Mouse (Mus musculus) spleen, adult 2 months (tissue): Measurements from ENCODE around the gene Dip2c. TPM values are rescaled to one million over a fixed set of nuclear protein-coding genes. Genes with fewer than 3 reads are reported as not detected.

Experiments
- DNase-seq, 2 experiments: peaks; one replicate each; pipeline versions ENCODE4 v3.0.0 to v3.0.0-alpha.2; 2012 to 2021; ENCODE audit warnings: low spot score in 2 of 2, low read depth in 1 of 2
- H3K27ac ChIP-seq: fragments of 200-500 bp; 2 replicates; pipeline ENCODE4 v1.5.1; 2012; ENCODE audit warnings: low read length, inconsistent platforms; ENCODE audit not compliant: insufficient read depth
- H3K27me3 ChIP-seq: fragments of 200-500 bp; 2 replicates; pipeline ENCODE4 v1.6.1; 2012; ENCODE audit warnings: mild to moderate bottlenecking, moderate library complexity, low read length, inconsistent platforms; ENCODE audit not compliant: control insufficient read depth, insufficient read depth
- H3K36me3 ChIP-seq: fragments of 200-500 bp; 2 replicates; pipeline ENCODE4 v1.6.1; 2012; ENCODE audit warnings: mild to moderate bottlenecking, low read length, inconsistent platforms; ENCODE audit not compliant: control insufficient read depth, insufficient read depth
- H3K4me1 ChIP-seq: fragments of 200-500 bp; 2 replicates; pipeline ENCODE4 v1.6.1; 2011; ENCODE audit warnings: inconsistent platforms; ENCODE audit not compliant: control insufficient read depth, insufficient read depth, insufficient read length
- H3K4me3 ChIP-seq: fragments of 200-500 bp; 2 replicates; pipeline ENCODE4 v1.5.1; 2011; ENCODE audit warnings: mild to moderate bottlenecking, inconsistent platforms; ENCODE audit not compliant: insufficient read depth, insufficient read length; ENCODE audit errors: extremely low read depth
- CTCF ChIP-seq: fragments of 200-500 bp; IDR thresholded peaks from 2 replicates; pipeline ENCODE4 v1.5.1; 2011; ENCODE audit warnings: mild to moderate bottlenecking, inconsistent platforms; ENCODE audit not compliant: insufficient read depth, insufficient read length, insufficient replicate concordance; ENCODE audit errors: extremely low read depth
- POLR2A ChIP-seq: fragments of 200-500 bp; IDR thresholded peaks from 2 replicates; pipeline ENCODE4 v1.6.1; 2011; ENCODE audit warnings: low read depth, low read length, inconsistent platforms
- WGBS: fragments of 180-500 bp; shearing (Covaris S2); methylation state at CpG from one replicate; pipeline ENCODE4 v1.1.7; 2018; 5-methylcytosine and 5-hydroxymethylcytosine counted together
- polyA plus RNA-seq: library from polyadenylated mRNA; depleted of rRNA; stranded (reverse); fragments of >200 nt; gene quantifications from 2 replicates; pipeline ENCODE4 v1.2.3, GENCODE M21; 2012

The Dip2c gene
- polyA plus RNA-seq, 1 experiment = 2.3 TPM

- no peak for DNase-seq
- Histone ChIP-seq H3K36me3 (no peaks in the 10 kb centered on the region), H3K4me3 (no peak overlapping the region), H3K27ac (no peak overlapping the region), H3K4me1 (no peaks in the 10 kb centered on the region), H3K27me3 (no peaks in the 10 kb centered on the region)
- 85% methylated on average over 7 of the region's 7 CpGs for WGBS
- no peak for TF ChIP-seq CTCF
- no peak for TF ChIP-seq POLR2A
Measured at GRCm38 (mm10) chr13:9667954-9668496, 391.7 kb downstream of the Dip2c start.

GRCm38 (mm10) chr13:9669246-9669645, 392.9 kb downstream of the Dip2c start:
- 94% methylated on average over 5 of the region's 5 CpGs for WGBS
- TF ChIP-seq CTCF (no peak), POLR2A (no peak)

GRCm38 (mm10) chr13:9674126-9674525, 397.8 kb downstream of the Dip2c start:
- no peak for DNase-seq
- Histone ChIP-seq H3K27me3 (no peaks in the 10 kb centered on the region), H3K4me1 (no peaks in the 10 kb centered on the region), H3K4me3 (no peak overlapping the region), H3K27ac (no peak overlapping the region), H3K36me3 (no peaks in the 10 kb centered on the region)
- TF ChIP-seq POLR2A (no peak), CTCF (no peak)
- WGBS = 96% methylated on average over 1 of the region's 1 CpGs

More at GRCm38 (mm10) chr13:9669246-9669645, 392.9 kb downstream of the Dip2c start:
- Histone ChIP-seq H3K27ac (no peak overlapping the region), H3K36me3 (no peaks in the 10 kb centered on the region), H3K27me3 (no peaks in the 10 kb centered on the region), H3K4me3 (no peak overlapping the region), H3K4me1 (no peaks in the 10 kb centered on the region)
- DNase-seq = no peak

- Histone ChIP-seq H3K27me3 (no peaks in the 10 kb centered on the region), H3K4me3 (no peak overlapping the region), H3K27ac (no peak overlapping the region), H3K4me1 (no peaks in the 10 kb centered on the region), H3K36me3 (peaks cover 16% of the 10 kb centered on the region)
- no peak for DNase-seq
- TF ChIP-seq CTCF (no peak), POLR2A (no peak)
- 97% methylated on average over 3 of the region's 3 CpGs for WGBS
Measured at GRCm38 (mm10) chr13:9681492-9681891, 405.2 kb downstream of the Dip2c start.

GRCm38 (mm10) chr13:9683280-9683679, 407.0 kb downstream of the Dip2c start:
- no peaks in the 10 kb centered on the region for H3K4me1 ChIP-seq
- no peak overlapping the region for H3K4me3 ChIP-seq
- no peak overlapping the region for H3K27ac ChIP-seq
- 91% methylated on average over 4 of the region's 4 CpGs for WGBS
- no peak for DNase-seq
- no peaks in the 10 kb centered on the region for H3K27me3 ChIP-seq
- H3K36me3 ChIP-seq = peaks cover 30% of the 10 kb centered on the region
- TF ChIP-seq CTCF = no peak
- TF ChIP-seq POLR2A = no peak

- no peak overlapping the region for H3K27ac ChIP-seq
- H3K27me3 ChIP-seq = no peaks in the 10 kb centered on the region
- peaks cover 40% of the 10 kb centered on the region for H3K36me3 ChIP-seq
- DNase-seq = no peak
- 95% methylated on average over 11 of the region's 11 CpGs for WGBS
- no peak overlapping the region for H3K4me3 ChIP-seq
- no peak for TF ChIP-seq POLR2A
- no peak for TF ChIP-seq CTCF
- no peaks in the 10 kb centered on the region for H3K4me1 ChIP-seq
Measured at GRCm38 (mm10) chr13:9684153-9684923, 408.0 kb downstream of the Dip2c start.

GRCm38 (mm10) chr13:9686261-9686660, 409.9 kb downstream of the Dip2c start:
- no peak for DNase-seq
- WGBS = 94% methylated on average over 7 of the region's 7 CpGs
- H3K36me3 ChIP-seq = peaks cover 53% of the 10 kb centered on the region
- H3K27me3 ChIP-seq = no peaks in the 10 kb centered on the region
- H3K4me1 ChIP-seq = no peaks in the 10 kb centered on the region
- no peak for TF ChIP-seq CTCF
- TF ChIP-seq POLR2A = no peak
- H3K27ac ChIP-seq = no peak overlapping the region
- no peak overlapping the region for H3K4me3 ChIP-seq

- TF ChIP-seq CTCF (no peak), POLR2A (no peak)
- Histone ChIP-seq H3K27me3 (no peaks in the 10 kb centered on the region), H3K36me3 (peaks cover 53% of the 10 kb centered on the region), H3K4me1 (no peaks in the 10 kb centered on the region), H3K4me3 (no peak overlapping the region), H3K27ac (no peak overlapping the region)
- DNase-seq = no peak
- whole genome bisulfite sequencing = 90% methylated on average over 11 of the region's 11 CpGs
Measured at GRCm38 (mm10) chr13:9686765-9687164, 410.4 kb downstream of the Dip2c start.
